In the genomic region with DNA sequence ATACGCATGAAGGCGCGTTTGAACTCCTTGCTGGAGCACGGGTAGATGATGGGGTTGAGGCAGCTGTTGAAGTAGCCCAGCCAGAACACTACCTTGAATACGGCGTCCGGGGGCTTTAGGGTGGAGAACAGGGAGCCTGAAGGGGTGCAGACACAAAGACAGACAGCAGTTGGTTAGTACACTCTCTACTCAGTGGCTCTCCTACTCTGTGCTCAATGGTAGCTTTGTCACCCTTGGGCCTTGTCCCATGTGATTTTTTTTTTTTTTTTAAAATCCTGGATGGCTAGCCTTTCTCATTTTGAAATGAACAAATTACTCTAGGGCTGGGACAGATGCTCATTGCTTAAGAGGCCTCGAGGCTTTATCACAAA, we compare ENCODE assay signal across 8 mouse cellular contexts. TPM values are rescaled to one million over a fixed set of nuclear protein-coding genes. Genes with fewer than 3 reads are reported as not detected.
DNase-seq lines count a peak whose midpoint lies in the region; ATAC-seq and TF ChIP-seq lines count a peak whose summit lies in the region.

No protein-coding gene starts in this region.

- H3K27me3 ChIP-seq in forebrain, embryonic 12.5 days = peaks cover 33% of the 10 kb centered on the region
- H3K27me3 ChIP-seq in limb, embryonic 11.5 days (ENCODE audit: control insufficient read depth, insufficient read depth, low read length) = peaks cover 13% of the 10 kb centered on the region
- peaks cover 21% of the 10 kb centered on the region for H3K27me3 ChIP-seq in neural tube, embryonic 15.5 days (replicated peaks)
- peaks cover 4% of the 10 kb centered on the region for H3K27me3 ChIP-seq in thymus, adult 2 months (ENCODE audit: control insufficient read depth, insufficient read depth, low read length)

- 19% methylated on average over 8 of the region's 8 CpGs for WGBS in forebrain, embryonic 12.5 days
- 26% methylated on average over 8 of the region's 8 CpGs for WGBS in limb, embryonic 11.5 days
- 15% methylated on average over 8 of the region's 8 CpGs for WGBS in neural tube, embryonic 15.5 days
- 37% methylated on average over 8 of the region's 8 CpGs for WGBS in thymus, adult 2 months

- no peak for DNase-seq in layer of hippocampus, adult 2 months (ENCODE audit: low spot score in 2 of 2)
- DNase-seq in layer of hippocampus, adult 9-10 months (ENCODE audit: low spot score) = no peak
- DNase-seq in limb, embryonic 11.5 days (ENCODE audit: low spot score) = no peak
- DNase-seq in thymus, adult 2 months = no peak
- no peak for DNase-seq in frontal cortex, postnatal 14 days (ENCODE audit: low spot score in 2 of 2)
- no peak for DNase-seq in kidney, postnatal 25 days

- H3K27ac ChIP-seq in layer of hippocampus, adult 2 months = no peak overlapping the region
- H3K27ac ChIP-seq in forebrain, embryonic 12.5 days = no peak overlapping the region
- H3K27ac ChIP-seq in limb, embryonic 11.5 days (replicated peaks; ENCODE audit: low read depth, low read length) = no peak overlapping the region
- no peak overlapping the region for H3K27ac ChIP-seq in neural tube, embryonic 15.5 days (replicated peaks)
- no peak overlapping the region for H3K27ac ChIP-seq in thymus, adult 2 months (ENCODE audit: control insufficient read depth, insufficient read depth, low read length)

- TF ChIP-seq POLR2A in thymus, adult 2 months (IDR thresholded peaks at IDR 0.05; ENCODE audit: control insufficient read depth, extremely low read depth, insufficient read depth, low read length, poor library complexity) = no peak

- 0 out of 2 replicates have a peak overlapping the region, but pooled peaks have one; percentile 28 for H3K4me3 ChIP-seq in layer of hippocampus, adult 2 months
- peak overlapping the region; percentile 41 for H3K4me3 ChIP-seq in forebrain, embryonic 12.5 days (replicated peaks)
- peak overlapping the region; percentile 32 for H3K4me3 ChIP-seq in limb, embryonic 11.5 days (ENCODE audit: low read depth, low read length)
- H3K4me3 ChIP-seq in neural tube, embryonic 15.5 days (replicated peaks) = peak overlapping the region; percentile 39
- H3K4me3 ChIP-seq in thymus, adult 2 months (ENCODE audit: control insufficient read depth, insufficient read depth, low read length) = no peak overlapping the region

- TF ChIP-seq CTCF in layer of hippocampus, adult 2 months (conservative IDR thresholded peaks at IDR 0.05) = no peak
- no peak for TF ChIP-seq CTCF in thymus, adult 2 months (IDR thresholded peaks at IDR 0.05; ENCODE audit: borderline replicate concordance, control insufficient read depth, extremely low read depth, insufficient read depth, low read length, poor library complexity)

- H3K4me2 ChIP-seq in forebrain, embryonic 12.5 days = peak overlapping the region; percentile 66
- peak overlapping the region; percentile 74 for H3K4me2 ChIP-seq in limb, embryonic 11.5 days (ENCODE audit: low read depth, severe bottlenecking)
- H3K4me2 ChIP-seq in neural tube, embryonic 15.5 days = peak overlapping the region; percentile 62

- 0 out of 2 replicates have a peak, but pooled peaks have one; percentile 20 for ATAC-seq in forebrain, embryonic 12.5 days (ENCODE audit: low FRiP score)
- ATAC-seq in limb, embryonic 11.5 days (ENCODE audit: insufficient number of reproducible peaks, low FRiP score, low TSS enrichment, low read depth) = peak; percentile 22; the same call in 1 of the 2 replicates
- ATAC-seq in neural tube, embryonic 15.5 days (ENCODE audit: low FRiP score) = no peak

- peaks cover 8% of the 10 kb centered on the region; the same call in 1 of the 2 replicates for H3K4me1 ChIP-seq in forebrain, embryonic 12.5 days
- 0 out of 2 replicates have a peak, but pooled peaks cover 4% of the 10 kb centered on the region for H3K4me1 ChIP-seq in limb, embryonic 11.5 days (ENCODE audit: control insufficient read depth, insufficient read depth, low read length)
- peaks cover 8% of the 10 kb centered on the region for H3K4me1 ChIP-seq in neural tube, embryonic 15.5 days
- H3K4me1 ChIP-seq in thymus, adult 2 months (replicated peaks; ENCODE audit: control insufficient read depth, insufficient read depth, low read length) = no peaks in the 10 kb centered on the region; the same call in 1 of the 2 replicates

- H3K9me3 ChIP-seq in forebrain, embryonic 12.5 days = no peaks in the 10 kb centered on the region
- H3K9me3 ChIP-seq in limb, embryonic 11.5 days (ENCODE audit: control insufficient read depth, low read length) = no peaks in the 10 kb centered on the region
- no peaks in the 10 kb centered on the region for H3K9me3 ChIP-seq in neural tube, embryonic 15.5 days (replicated peaks)

- H3K9ac ChIP-seq in forebrain, embryonic 12.5 days = no peak overlapping the region
- no peak overlapping the region for H3K9ac ChIP-seq in limb, embryonic 11.5 days (ENCODE audit: low read length)
- peak overlapping the region; percentile 37 for H3K9ac ChIP-seq in neural tube, embryonic 15.5 days (replicated peaks)

- no peaks in the 10 kb centered on the region for H3K36me3 ChIP-seq in forebrain, embryonic 12.5 days (replicated peaks)
- no peaks in the 10 kb centered on the region for H3K36me3 ChIP-seq in limb, embryonic 11.5 days (ENCODE audit: control insufficient read depth, insufficient read depth, low read length)
- no peaks in the 10 kb centered on the region for H3K36me3 ChIP-seq in neural tube, embryonic 15.5 days
- no peaks in the 10 kb centered on the region for H3K36me3 ChIP-seq in thymus, adult 2 months (ENCODE audit: control insufficient read depth, insufficient read depth, low read length)

RNA-seq across cellular contexts. Expression of gene Ttc1, which starts 28.5 kb away (rescaled TPM):
- total RNA-seq in layer of hippocampus, adult 2 months (2021) = 10 to 100 TPM; 55.1 to 58.2 TPM
- 77.5 and 83.9 TPM in 2 replicates for polyA plus RNA-seq in forebrain, embryonic 12.5 days (2016; fragmentation: Nextera tagmentation; extraction: Ambion mirVana)
- polyA plus RNA-seq in limb, embryonic 11.5 days (2014; fragmentation: Nextera tagmentation; extraction: Ambion mirVana) = 78.4 and 83.4 TPM in 2 replicates
- polyA plus RNA-seq in neural tube, embryonic 15.5 days (2015; fragmentation: Nextera tagmentation; extraction: Ambion mirVana) = 73.8 and 77.8 TPM in 2 replicates
- polyA plus RNA-seq in thymus, adult 2 months (2012; rRNA removed) = 11.6 and 12.1 TPM in 2 replicates
